Mouse (Mus musculus) embryo, embryonic 10 days (tissue): ENCODE results near the gene Odf3b.
A peak's percentile ranks its signal among the peaks of the same experiment; 100 is the strongest.

ENCODE experiments used
- DNase-seq: peaks from one replicate; pipeline ENCODE4 v3.0.0-alpha.2; 2015; ENCODE audit warnings: low spot score

Odf3b gene

GRCm38 (mm10) chr15:89374801-89375534 lies 4.1 kb downstream of the Odf3b start:
- DNase-seq, result no peak

- DNase-seq, result no peak
These were observed 4.7 kb downstream of the Odf3b start for GRCm38 (mm10) chr15:89374340-89374739.

GRCm38 (mm10) chr15:89373762-89374248 lies 5.3 kb downstream of the Odf3b start, which contains the start of gene Sco2:
Gene Sco2 (minus strand): TSS chr15:89373846.
- peak; percentile 91 for DNase-seq

- peak; percentile 89 for DNase-seq
These were observed 5.9 kb downstream of the Odf3b start for GRCm38 (mm10) chr15:89373027-89373761.

GRCm38 (mm10) chr15:89372536-89372935 lies 6.5 kb downstream of the Odf3b start:
- DNase-seq, result no peak

- DNase-seq, result no peak
These were observed 7.0 kb downstream of the Odf3b start for GRCm38 (mm10) chr15:89372068-89372467.

GRCm38 (mm10) chr15:89365141-89365551 lies 13.9 kb downstream of the Odf3b start:
- DNase-seq, result no peak

- DNase-seq, result no peak
These were observed 16.0 kb downstream of the Odf3b start for GRCm38 (mm10) chr15:89363051-89363450.

GRCm38 (mm10) chr15:89358784-89359183 lies 20.3 kb downstream of the Odf3b start:
- DNase-seq, result no peak

- DNase-seq, result peak; percentile 94
These were observed 22.7 kb downstream of the Odf3b start for GRCm38 (mm10) chr15:89356372-89356771.

- peak; percentile 99 for DNase-seq
These were observed 23.6 kb downstream of the Odf3b start, which contains the start of the genes Lmf2 and Ncaph2 for GRCm38 (mm10) chr15:89355241-89356187. Gene Lmf2 (minus strand): TSS chr15:89355659. Gene Ncaph2 (plus strand): TSS chr15:89355719.

- DNase-seq, result no peak
These were observed 24.6 kb downstream of the Odf3b start for GRCm38 (mm10) chr15:89354455-89354854.

- no peak for DNase-seq
These were observed 25.2 kb downstream of the Odf3b start for GRCm38 (mm10) chr15:89353837-89354236.

GRCm38 (mm10) chr15:89352795-89353194 lies 26.3 kb downstream of the Odf3b start:
- DNase-seq, result no peak

- no peak for DNase-seq
These were observed 27.0 kb downstream of the Odf3b start for GRCm38 (mm10) chr15:89352054-89352453.

- no peak for DNase-seq
These were observed 27.8 kb downstream of the Odf3b start for GRCm38 (mm10) chr15:89351302-89351701.

- no peak for DNase-seq
These were observed 28.6 kb downstream of the Odf3b start for GRCm38 (mm10) chr15:89350447-89350846.

GRCm38 (mm10) chr15:89343325-89343724 lies 35.8 kb downstream of the Odf3b start:
- no peak for DNase-seq

GRCm38 (mm10) chr15:89341678-89342077 lies 37.4 kb downstream of the Odf3b start:
- DNase-seq, result no peak

- no peak for DNase-seq
These were observed 38.9 kb downstream of the Odf3b start for GRCm38 (mm10) chr15:89340136-89340535.

GRCm38 (mm10) chr15:89339696-89340095 lies 39.4 kb downstream of the Odf3b start:
- DNase-seq, result no peak

- DNase-seq, result no peak
These were observed 42.7 kb downstream of the Odf3b start for GRCm38 (mm10) chr15:89336422-89336821.
